Mouse (Mus musculus) erythroid progenitor cell, adult 5-6 weeks (primary cell): ENCODE measurements around the gene Ank2. TPM values are rescaled to one million over a fixed set of nuclear protein-coding genes. Genes with fewer than 3 reads are reported as not detected.

ENCODE experiments used
- ATAC-seq: replicated peaks from 2 replicates; pipeline ENCODE4 v1.8.0; 2016; ENCODE audit warnings: moderate number of reproducible peaks, mild to moderate bottlenecking, moderate TSS enrichment, inconsistent platforms; ENCODE audit not compliant: poor library complexity, low FRiP score, severe bottlenecking
- total RNA-seq, 2 experiments: library from RNA; stranded (forward) in 1 of 2; stranded (reverse) in 1 of 2; fragments of 150-400 nt in 1 of 2; fragments of 186-747, 209-891 nt in 1 of 2; gene quantifications; 2 replicates each; pipeline versions ENCODE4 v1.2.3 to v1.2.4; 2015 to 2017; ENCODE audit warnings: low replicate concordance in 2 of 2

Ank2 gene
- total RNA-seq, 2 experiments from 2014 or later: 1.2 TPM; not detected in 1

DNA sequence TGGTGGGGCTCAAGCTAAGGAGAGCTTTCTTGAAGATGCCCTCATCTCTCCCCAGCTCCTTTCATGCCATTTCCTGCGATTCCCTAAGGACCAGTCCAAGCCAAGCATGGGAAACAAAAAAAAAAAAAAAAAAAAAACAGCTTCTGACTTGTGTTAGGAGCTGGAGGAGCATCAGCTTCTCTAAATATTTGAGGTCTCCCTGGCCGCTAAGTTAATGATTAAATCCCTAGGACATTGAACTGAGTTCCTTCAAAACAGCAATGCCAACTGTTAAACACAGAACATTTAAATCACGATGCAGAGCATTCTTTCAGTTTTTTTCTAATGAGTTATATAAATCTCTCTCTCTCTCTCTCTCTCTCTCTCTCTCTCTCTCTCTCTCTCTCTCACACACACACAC lies 345.3 kb downstream of the Ank2 start:
- no peak for ATAC-seq

DNA sequence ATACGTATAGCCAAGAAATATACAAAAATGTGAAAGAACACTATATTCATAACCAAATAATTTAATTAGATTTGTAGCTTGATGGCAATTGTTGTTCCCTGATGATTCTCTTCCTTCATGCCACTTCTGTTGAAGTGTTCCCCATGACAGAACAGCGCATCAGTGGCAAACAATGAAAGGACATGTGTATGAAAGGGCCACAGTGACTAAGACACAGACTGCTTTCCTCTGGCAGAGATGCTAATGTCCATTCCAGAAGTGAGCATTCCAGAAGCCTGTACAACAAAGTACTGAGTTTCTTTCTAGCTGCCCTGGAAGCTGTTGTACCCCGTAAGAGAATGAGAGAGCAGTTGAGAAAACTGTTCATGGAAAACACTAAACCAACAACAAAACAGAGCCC lies 345.7 kb downstream of the Ank2 start:
- no peak for ATAC-seq

DNA sequence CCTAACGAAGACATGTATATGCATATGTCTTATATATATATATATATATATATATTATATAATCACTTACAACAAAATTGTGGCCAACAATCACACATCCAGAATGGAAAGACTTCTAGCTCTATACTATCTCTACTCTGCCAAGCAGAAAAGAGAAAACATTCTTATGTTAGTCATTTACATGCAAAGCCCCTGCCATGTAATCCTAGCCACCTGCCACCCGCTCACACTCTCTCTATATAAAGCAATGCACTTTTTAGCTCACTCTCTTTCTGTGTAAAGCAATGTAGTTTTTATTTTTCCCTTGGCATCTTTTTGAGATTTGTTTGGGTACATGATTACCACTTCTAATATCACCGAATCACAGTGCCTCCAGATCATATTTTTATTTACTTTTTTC lies 350.5 kb downstream of the Ank2 start:
- no peak for ATAC-seq

DNA sequence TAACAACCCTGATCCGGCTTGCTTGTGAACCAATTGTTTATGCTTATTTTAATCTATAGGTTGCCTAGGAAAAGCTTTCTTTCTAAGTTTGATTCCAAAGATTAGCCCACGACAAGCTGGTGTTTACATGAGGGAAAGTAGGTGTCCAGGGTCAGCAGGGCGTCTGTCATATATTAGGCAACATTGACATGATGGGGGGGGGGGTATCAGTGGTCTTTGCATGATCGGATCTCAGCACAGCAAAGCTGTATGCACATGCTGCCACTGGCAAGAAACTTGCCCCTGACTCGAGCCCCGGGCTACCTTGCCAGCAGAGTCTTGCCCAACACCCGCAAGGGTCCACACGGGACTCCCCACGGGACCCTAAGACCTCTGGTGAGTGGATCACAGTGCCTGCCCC lies 358.6 kb downstream of the Ank2 start:
- no peak for ATAC-seq

DNA sequence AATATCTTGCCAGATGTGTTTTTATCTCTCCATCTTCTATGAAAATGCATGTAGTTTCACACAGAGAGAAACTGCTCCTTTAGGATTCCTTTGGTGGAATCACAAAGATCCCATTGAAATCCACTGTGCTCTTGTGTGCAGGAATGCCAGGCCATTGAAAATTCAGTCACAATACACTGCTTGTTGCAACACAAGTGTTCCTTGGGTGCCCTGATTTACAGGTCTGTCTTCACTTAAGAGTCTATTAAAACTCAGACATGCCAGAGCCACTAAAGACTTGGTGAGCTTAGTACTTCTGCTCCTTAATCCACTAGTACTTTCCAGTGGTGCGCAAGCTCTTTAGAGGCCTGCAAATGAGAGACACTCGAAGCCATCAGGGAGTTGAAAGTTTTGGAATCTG lies 359.5 kb downstream of the Ank2 start:
- no peak for ATAC-seq

DNA sequence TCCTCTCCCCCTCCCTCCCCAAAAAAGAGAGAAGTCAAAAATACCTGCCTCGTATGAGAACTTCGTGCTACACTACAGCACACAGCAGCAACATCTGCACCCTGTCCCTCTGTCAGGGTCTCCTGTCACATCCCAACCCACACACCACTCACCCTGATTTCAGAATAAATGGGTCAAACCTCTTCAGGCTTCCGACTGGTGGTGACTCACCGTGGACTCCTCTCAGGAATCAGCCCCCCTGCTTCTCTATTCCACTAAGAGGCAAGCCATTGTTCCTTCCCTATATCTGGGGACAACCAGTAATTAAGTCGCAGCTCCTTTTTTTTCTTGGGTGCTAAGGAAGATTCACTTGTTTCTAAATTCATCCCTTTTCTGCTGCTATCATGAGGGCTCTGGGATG lies 361.6 kb downstream of the Ank2 start:
- ATAC-seq: no peak

DNA sequence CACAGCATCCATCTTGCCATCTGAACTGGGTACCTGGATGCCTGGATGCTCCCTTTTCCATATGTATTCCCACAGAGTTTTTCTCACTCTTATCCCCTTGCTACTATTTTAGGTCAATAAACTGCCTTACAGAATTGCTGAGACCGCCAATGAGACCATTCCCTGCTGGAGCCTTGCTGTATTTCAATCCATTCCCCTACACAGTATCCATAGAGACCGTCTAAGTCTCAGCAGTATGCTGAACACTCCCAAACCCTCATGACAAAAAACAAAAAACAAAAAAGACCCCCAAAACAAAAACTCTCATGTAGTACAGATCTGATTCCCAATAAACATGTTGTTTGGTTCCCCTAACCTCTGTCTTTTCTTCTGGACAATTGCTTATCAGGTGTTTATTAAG lies 365.1 kb downstream of the Ank2 start:
- no peak for ATAC-seq

DNA sequence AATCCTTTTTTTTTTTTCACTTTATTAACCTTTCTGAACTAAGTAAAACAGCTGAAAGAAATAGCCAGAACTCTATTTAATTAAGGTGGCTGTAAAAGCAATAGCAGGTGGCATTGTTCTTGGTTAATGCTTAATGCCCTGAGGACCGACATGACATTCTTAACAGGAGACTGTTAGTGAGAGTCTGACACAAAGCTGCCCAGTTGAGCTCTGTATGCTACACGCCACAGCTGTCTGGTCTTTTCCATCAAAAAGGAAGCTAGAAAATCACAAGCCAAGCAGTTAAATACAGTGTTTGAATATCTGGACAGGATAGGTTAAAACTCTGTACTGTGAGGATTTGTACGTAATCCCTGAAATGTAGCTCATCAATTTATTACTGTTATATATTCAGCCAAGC lies 368.1 kb downstream of the Ank2 start:
- ATAC-seq: no peak

DNA sequence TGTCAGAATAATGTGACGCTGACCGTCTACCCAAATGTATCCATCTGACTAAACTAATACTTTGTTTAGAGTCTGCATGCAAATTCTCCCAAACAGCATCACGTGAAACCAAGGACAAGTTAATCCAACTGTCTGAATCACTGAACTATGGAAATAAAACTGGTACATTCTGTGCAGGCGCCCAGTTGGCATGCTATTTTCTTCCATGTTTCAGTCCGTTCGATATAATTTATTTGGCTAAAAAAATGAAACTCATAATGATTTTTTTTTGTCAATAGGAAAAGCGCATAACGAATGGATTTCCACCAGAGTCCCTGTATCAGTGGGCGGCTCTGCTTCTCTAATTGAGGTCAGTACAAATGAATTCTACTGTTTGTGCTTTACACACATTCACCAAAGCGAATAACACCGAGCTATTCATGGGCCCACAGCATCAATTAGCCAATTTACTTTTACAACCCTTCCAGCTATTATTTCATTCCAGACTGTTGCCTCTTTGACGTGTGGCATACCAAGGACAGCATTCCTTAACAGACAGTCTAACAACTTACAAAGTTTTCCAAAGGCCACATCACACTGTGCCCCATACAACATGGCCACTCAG lies 368.9 kb downstream of the Ank2 start:
- no peak for ATAC-seq

DNA sequence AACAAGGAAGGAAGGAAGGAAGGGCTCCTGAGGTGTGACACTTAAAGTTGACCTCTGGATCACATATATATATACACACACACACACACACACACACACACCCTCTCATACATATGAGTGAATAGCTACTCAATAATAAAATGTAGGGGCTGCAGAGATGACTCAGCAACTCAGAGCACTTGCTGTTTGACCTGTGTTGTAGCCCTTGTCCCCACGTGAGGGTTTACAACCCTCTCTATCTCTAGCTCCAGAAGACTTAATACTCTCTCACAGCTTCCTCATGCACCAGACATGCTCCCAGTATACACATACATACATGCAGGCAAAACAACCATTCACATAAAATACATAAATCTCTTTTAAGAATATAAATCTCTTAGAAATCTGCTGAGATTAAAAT lies 369.4 kb downstream of the Ank2 start:
- no peak for ATAC-seq

DNA sequence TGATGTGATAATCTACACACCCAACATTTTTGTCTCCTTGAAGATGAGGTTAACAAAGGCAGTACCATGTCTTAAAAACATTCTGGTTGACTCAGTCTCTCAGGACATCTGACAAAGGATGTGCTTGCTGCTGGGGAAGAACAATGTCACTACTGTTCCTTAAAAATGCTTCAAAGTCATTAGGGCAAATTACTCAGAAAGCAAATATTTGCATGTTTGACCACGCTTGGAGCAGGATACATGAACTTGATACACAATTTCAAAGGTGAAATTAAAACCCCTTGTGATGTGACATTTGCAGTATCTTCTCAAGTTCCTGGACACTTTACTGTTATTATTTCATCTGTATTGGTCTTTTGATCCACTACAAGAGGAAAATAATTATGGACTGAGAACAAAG lies 371.5 kb downstream of the Ank2 start:
- ATAC-seq: no peak

DNA sequence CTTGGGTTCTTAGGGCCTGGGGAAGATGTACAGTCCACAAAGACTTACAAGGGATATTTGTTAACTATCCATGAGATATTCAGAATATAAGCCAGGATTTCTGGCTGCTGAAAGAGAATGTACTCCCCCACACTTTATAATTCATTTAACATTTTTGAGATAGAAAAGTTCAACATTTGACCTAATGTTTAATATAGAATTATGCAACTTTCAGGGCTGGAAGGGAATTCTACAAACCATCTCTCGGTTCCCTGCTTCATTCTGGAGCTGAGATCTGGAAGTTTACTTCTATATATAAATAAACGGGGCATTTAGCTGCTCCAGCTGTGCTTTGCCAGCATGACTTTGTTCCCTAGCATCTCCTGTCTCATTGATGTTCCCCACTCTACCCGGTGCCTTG lies 372.9 kb downstream of the Ank2 start:
- ATAC-seq: no peak

DNA sequence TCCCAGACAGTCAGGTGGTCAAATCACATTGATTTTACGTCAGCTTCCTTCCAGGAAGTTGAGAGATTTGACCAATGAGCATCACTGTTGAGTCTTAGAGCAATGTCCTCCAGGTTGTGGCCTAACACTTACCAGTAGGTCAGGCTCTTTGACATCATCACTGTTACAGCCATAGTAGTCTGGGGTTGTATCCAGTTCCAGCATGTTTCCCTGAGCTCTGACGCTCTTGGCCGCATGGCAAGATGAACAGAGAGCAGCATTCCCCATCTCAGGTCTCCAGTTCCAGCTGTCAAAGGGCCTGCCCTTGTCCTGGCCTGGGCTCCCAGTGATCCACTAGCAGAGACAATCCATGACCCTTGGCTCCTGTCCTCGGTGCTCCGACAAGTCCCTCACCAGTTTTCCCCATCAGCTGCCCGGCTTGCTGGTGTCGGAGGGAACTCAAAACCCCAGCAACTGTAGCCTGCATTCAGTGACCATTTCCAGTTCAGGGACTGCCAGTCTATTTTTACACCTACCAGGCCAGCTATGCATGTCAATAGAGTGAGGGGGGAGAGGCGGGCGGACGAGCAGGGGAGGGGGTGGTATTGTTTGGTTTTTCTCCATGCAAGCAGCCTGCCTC lies 374.7 kb downstream of the Ank2 start:
- ATAC-seq: no peak

DNA sequence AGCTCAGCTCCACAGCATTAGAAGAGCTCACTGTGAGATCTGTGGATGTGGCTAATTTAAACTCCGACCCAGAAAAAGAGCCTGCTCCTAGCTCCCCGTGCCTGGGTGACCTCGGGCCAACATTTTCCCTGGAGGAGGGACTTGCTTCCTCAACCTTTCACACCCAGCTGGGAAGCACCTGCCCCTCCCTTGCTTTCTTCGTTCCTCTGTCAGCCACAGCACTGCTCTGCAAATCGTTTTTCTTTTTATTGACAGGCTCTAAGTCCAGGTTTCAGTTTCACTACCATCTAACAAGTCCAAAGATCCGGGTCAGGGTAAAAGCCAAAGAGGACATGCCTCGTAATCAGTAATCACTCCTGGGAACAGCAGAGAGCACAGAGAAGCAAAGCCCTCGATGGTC lies 375.8 kb downstream of the Ank2 start:
- no peak for ATAC-seq

DNA sequence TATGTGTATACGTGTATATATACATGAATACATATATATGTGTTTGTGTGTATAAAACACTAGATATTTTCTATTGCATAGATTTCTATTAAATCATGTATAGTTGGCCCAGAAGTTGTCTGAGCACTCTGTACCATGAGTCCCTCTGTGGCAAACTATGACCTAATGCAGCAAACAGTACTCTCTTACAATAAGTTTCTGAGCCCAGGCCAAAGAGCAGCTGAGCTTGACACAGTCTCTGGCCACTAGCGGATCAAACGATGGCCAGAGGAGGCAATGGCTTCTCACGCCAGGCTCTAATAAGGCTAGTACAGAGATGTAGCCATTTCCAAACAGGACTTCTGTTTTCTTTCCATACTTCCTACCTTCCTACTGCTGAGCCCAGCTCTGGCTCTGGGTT lies 380.4 kb downstream of the Ank2 start:
- no peak for ATAC-seq

DNA sequence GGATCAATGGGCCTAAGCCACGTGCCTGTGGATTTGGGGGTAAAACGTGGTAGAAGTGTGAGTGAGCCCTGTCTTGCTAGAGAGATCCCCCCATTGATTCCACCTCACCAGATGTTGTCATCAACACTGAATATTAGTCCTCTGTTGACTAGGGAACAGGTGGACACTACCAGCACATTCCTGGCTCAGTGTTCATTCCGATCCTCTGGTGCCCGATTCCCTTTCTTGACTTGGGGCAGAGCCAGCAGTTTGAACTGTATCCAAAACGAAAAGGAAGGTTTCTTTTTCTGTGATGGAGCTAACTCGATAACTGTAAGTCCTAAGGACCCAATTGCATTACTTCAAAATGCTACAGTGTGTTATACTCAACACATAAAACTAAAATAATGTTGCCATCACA lies 382.9 kb downstream of the Ank2 start:
- no peak for ATAC-seq

DNA sequence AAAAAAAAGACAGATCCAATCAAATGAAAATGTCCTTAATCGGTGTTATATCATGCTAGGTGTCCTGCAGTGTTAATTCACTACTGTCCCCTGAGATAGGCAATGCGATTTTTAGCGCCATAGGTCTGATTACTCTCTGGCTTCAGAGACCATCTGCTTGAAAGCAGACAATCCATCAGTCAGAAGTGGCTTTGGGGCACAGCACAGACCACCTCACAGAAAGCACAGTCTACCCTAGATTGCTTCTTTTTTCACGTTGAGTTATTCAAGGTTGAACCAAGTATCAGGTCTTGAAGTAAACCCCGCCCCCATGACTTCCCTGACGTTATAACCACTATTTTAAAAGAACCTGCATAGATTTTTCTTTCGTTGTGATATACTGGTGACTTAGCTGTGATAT lies 385.9 kb downstream of the Ank2 start:
- ATAC-seq: no peak

DNA sequence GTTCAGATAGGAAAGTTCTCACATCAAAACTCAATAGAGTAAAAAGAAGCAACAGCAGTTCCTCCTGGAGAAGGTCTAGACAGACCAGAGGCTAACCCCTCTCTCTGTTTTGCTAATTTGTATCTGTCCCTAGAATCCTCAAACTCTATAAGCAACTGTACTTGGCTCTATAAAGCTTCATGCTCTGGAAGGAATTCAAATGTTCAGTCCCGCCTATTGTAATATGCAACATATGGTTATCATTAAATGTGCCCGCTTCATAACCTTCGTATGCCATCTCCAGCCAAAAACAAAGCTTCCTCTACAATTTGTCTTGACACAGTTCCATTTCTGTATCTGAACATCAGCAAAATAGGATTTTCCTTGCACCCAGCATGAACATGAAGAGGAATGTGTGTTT lies 389.7 kb downstream of the Ank2 start:
- no peak for ATAC-seq

DNA sequence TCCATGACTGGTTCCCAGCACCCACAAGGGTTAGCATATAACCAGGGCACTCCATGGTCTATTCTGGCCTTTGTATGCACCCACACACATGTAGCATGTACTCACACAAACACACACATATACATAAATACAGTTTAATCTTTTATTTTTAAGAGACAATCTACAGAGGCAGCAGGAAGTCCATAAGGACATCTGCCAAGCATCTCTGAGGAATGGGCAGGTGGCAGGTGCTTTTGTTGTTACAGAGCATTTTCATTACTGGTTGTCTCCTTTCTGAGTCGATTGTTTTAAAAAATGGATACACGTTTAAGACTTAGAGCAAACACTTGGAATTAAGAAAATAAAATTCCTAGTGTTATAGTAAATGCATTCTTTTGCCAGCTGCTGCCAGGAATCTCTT lies 390.7 kb downstream of the Ank2 start:
- ATAC-seq: no peak

DNA sequence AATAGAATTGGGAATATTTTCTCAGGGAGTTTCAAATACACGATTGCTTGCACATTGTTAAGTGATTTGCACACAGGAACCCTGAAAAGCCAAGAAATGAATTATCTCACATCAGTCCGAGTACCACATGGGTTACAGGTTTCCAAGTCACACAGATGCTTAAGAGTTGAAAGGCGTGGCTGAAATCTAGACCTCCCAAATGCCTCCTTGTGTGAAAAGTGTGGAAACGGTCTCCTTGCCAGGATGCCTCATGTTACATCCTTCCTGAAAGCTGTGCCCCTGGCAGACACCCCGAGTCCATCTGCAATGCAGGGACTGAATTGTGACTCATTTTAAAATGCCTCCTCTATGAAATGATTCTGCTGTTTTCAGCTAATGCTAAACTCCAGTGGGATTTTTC lies 391.9 kb downstream of the Ank2 start:
- no peak for ATAC-seq

DNA sequence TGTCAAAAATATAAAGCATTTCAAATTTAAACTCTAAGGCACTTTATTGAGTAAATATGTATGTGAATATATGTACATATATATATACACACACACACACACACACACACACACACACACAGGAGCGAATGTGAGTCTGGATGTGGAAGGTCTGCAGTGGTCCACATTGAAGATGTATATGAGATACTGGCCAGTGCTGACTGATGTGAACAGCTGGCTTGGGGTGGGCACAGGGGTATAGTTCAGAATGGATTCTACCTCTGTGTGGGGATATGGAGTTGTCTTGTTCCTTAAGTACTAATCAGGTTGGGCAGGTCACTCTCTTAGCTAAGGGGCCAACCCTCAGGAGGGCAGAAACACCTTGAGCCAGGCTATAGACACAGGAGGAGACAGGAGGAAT lies 397.8 kb downstream of the Ank2 start:
- ATAC-seq: no peak

DNA sequence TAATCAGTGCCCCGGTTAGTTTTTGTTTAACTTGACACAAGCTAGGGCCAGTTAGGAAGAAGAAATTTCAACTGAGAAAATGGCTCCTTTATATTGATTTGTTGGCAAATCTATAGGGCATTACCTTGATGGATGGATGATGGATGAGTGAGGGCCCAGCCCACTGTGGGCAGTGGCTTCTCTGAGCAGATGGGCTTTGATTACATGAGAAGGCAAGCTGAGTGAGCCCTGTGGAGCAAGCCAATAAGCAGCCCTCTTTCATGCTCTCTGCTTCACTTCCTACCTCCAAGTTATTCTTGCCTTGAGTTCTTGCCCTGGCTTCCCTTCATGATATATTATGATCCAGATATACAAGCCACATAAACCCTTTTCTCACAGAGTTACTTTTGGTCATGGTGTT lies 401.4 kb downstream of the Ank2 start:
- no peak for ATAC-seq
